Comparison of ENCODE assay signal across 13 mouse cellular contexts in genomic region chr2:114872272-114872671, GRCm38 (mm10).
DNase-seq lines count a peak whose midpoint lies in the region; ATAC-seq lines count a peak whose summit lies in the region.
"Had no signal": no experiment of that assay in that cellular context is flagged by ENCODE, and none has a peak within 500 bp of the region (broad histone marks: within the 10 kb centered on the region; RNA-seq: fewer than 3 reads in every experiment).

No protein-coding gene starts in this region.

- no peak overlapping the region for H3K4me2 ChIP-seq in kidney, embryonic 16.5 days (replicated peaks; ENCODE audit: low read depth, low read length)
- H3K4me2 ChIP-seq: heart, embryonic 15.5 days; liver, embryonic 13.5 days had no signal

- H3K9me3 ChIP-seq in hindbrain, embryonic 10.5 days = no peaks in the 10 kb centered on the region
- no peaks in the 10 kb centered on the region for H3K9me3 ChIP-seq in kidney, embryonic 16.5 days (ENCODE audit: low read length)
- H3K9me3 ChIP-seq: heart, embryonic 15.5 days; liver, embryonic 13.5 days had no signal

- no peak overlapping the region for H3K4me3 ChIP-seq in hindbrain, embryonic 10.5 days
- no peak overlapping the region for H3K4me3 ChIP-seq in kidney, embryonic 16.5 days (ENCODE audit: low read length)
- H3K4me3 ChIP-seq: heart, embryonic 15.5 days; liver, embryonic 13.5 days had no signal

- H3K27ac ChIP-seq in hindbrain, embryonic 10.5 days = no peak overlapping the region
- H3K27ac ChIP-seq in kidney, embryonic 16.5 days (ENCODE audit: low read length) = no peak overlapping the region
- H3K27ac ChIP-seq: heart, embryonic 15.5 days; liver, embryonic 13.5 days had no signal

- H3K4me1 ChIP-seq in hindbrain, embryonic 10.5 days (replicated peaks) = peaks cover 8% of the 10 kb centered on the region; the same call in 1 of the 2 replicates
- no peaks in the 10 kb centered on the region for H3K4me1 ChIP-seq in kidney, embryonic 16.5 days (ENCODE audit: insufficient read depth, low read length)
- H3K4me1 ChIP-seq: heart, embryonic 15.5 days; liver, embryonic 13.5 days had no signal

- peak; percentile 57 for DNase-seq in embryo, embryonic 10 days (ENCODE audit: low spot score)
- DNase-seq in embryo, embryonic 11 days = peak; percentile 64
- DNase-seq in hindbrain, embryonic 10.5 days (ENCODE audit: low spot score) = peak; percentile 29
- DNase-seq in mesoderm, embryonic 11.5 days (ENCODE audit: low read depth, low spot score) = peak; percentile 62
- no peak for DNase-seq in heart, adult 8-10 months (ENCODE audit: low spot score)
- DNase-seq in right cerebral cortex, postnatal 10 days (ENCODE audit: low spot score in 2 of 2) = no peak
- DNase-seq: cerebellum, adult 18-20 months; kidney, postnatal 10 days; liver, embryonic 13.5 days; lung, postnatal 14 days; thymus, postnatal 36 days had no signal

- no peak for ATAC-seq in kidney, embryonic 16.5 days (ENCODE audit: low FRiP score, low TSS enrichment)

- H3K27me3 ChIP-seq in hindbrain, embryonic 10.5 days (ENCODE audit: insufficient read depth, poor library complexity, severe bottlenecking) = no peaks in the 10 kb centered on the region
- H3K27me3 ChIP-seq in kidney, embryonic 16.5 days (ENCODE audit: insufficient read depth, low read length) = no peaks in the 10 kb centered on the region
- H3K27me3 ChIP-seq: heart, embryonic 15.5 days; liver, embryonic 13.5 days had no signal

- no peaks in the 10 kb centered on the region for H3K36me3 ChIP-seq in hindbrain, embryonic 10.5 days
- no peaks in the 10 kb centered on the region for H3K36me3 ChIP-seq in kidney, embryonic 16.5 days (ENCODE audit: insufficient read depth, low read length)
- H3K36me3 ChIP-seq: heart, embryonic 15.5 days; liver, embryonic 13.5 days had no signal

- no peak overlapping the region for H3K9ac ChIP-seq in kidney, embryonic 16.5 days (replicated peaks; ENCODE audit: low read length)
- H3K9ac ChIP-seq: heart, embryonic 15.5 days; liver, embryonic 13.5 days had no signal

- WGBS in hindbrain, embryonic 10.5 days = 39% methylated on average over 7 of the region's 7 CpGs
- 16% methylated on average over 7 of the region's 7 CpGs for WGBS in kidney, embryonic 16.5 days

Comparison
In these comparisons a context has a peak if more than half of its experiments do, and no peak if none do; other contexts are left out.
1. DNase-seq: peak in embryo, embryonic 10 days (single experiment), embryo, embryonic 11 days (single experiment), hindbrain, embryonic 10.5 days (single experiment) and mesoderm, embryonic 11.5 days (single experiment); none in heart, adult 8-10 months (single experiment) and right cerebral cortex, postnatal 10 days (0 of 2).